Mouse (Mus musculus) embryonic fibroblast, embryonic 13.5 days (primary cell): ENCODE results near the gene Ccdc63. TPM values are rescaled to one million over a fixed set of nuclear protein-coding genes. Genes with fewer than 3 reads are reported as not detected.

Experiments used
- H3K27ac ChIP-seq: 2 replicates; pipeline ENCODE4 v1.5.1; 2012; ENCODE audit warnings: low read length, control low read depth, inconsistent platforms; ENCODE audit not compliant: insufficient read depth
- H3K4me1 ChIP-seq: 2 replicates; pipeline ENCODE4 v1.6.1; 2011; ENCODE audit warnings: low read length; ENCODE audit not compliant: control insufficient read depth, insufficient read depth
- H3K4me3 ChIP-seq: 2 replicates; pipeline ENCODE4 v1.5.1; 2011; ENCODE audit warnings: mild to moderate bottlenecking, control low read depth, low read length; ENCODE audit not compliant: insufficient read depth
- CTCF ChIP-seq: IDR thresholded peaks from 2 replicates; pipeline ENCODE4 v1.5.1; 2011; ENCODE audit warnings: mild to moderate bottlenecking, control low read depth, low read length, moderate library complexity, borderline replicate concordance; ENCODE audit not compliant: insufficient read depth
- POLR2A ChIP-seq: IDR thresholded peaks from 2 replicates; pipeline ENCODE4 v1.6.1; 2011; ENCODE audit warnings: low read depth, mild to moderate bottlenecking, control low read depth, low read length, moderate library complexity
- polyA plus RNA-seq: library from polyadenylated mRNA; stranded (reverse); fragments of >200 nt; gene quantifications from 2 replicates; pipeline ENCODE4 v1.2.4, GENCODE M21; 2011; ENCODE audit warnings: low read depth; ENCODE audit not compliant: missing spikeins, insufficient read length

The Ccdc63 gene
- polyA plus RNA-seq, 1 experiment = not detected

DNA sequence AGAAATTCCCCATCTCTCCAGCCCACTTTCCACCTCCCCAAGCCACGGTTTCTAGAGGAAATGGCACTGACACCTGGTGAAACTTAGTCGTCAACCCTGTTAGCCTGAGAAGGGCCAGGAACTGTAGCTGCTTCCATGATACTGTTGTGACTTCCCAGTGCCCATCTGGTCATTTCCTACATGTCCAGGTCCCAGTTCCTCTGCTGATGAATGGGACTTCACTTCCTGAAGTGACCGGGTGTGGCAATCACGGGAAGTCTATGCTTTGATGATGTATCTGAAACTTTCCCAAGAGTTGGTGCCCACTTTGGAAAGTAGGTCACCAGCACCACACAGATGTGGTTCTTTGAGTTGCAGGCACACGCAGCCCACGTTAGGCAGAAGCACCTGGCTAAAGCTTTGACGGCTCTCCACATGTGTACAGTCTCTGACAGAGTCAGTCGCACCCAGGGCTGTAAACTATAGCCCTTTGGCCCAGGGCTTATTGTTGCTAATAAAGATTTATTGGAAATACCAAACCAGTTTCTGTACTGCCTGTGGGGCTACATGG is 15.3 kb downstream of the Ccdc63 start:
- no peak for TF ChIP-seq POLR2A
- TF ChIP-seq CTCF = no peak
- Histone ChIP-seq H3K4me3 (no peak overlapping the region), H3K4me1 (no peaks in the 10 kb centered on the region), H3K27ac (no peak overlapping the region)

DNA sequence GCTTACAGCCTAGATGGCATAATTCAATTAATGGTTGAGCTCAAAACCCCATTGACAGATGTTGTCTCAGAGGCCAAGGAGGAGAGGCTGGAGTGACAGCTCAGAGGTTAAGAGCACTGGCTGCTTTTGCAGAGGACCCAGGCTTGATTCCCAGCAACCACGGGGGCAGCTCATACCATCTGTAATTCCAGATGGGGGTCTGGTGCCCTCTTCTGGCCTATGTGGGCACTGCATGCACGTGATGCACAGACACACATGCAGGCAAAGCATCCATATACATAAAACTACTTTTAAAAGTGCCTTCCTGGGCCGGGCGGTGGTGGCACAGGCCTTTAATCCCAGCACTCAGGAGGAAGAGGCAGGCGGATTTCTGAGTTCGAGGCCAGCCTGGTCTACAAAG is 24.4 kb downstream of the Ccdc63 start:
- TF ChIP-seq POLR2A (no peak), CTCF (no peak)

DNA sequence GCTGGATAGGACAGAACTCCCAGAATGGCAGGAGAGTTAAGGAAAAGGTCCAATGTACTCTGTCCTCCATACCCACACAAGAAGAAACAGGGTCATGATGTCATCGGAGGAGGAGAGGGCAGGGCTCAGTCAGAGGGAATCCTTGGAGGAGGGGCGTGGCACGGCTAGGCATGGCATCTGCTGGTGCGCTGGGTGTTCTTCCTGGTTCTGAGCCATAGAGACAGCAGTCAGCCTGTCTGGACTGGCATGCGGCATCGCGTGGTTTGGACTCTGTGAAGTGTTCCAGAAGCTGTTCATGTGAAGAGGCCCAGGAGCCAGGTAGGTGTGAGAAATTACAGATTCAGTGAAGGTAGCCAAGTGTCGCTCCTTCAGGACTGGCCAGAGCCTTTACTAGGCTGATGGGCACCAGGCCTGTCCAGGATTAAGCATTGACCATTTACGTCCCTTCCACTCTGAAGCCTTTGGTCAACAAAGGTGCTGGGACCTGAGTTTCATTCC is 25.3 kb downstream of the Ccdc63 start:
- H3K4me3 ChIP-seq = no peak overlapping the region
- TF ChIP-seq CTCF (no peak), POLR2A (no peak)
- no peaks in the 10 kb centered on the region for H3K4me1 ChIP-seq
- H3K27ac ChIP-seq = no peak overlapping the region

More for the DNA sequence above, 24.4 kb downstream of the Ccdc63 start:
- H3K27ac ChIP-seq = no peak overlapping the region
- H3K4me3 ChIP-seq = no peak overlapping the region
- H3K4me1 ChIP-seq = no peaks in the 10 kb centered on the region

DNA sequence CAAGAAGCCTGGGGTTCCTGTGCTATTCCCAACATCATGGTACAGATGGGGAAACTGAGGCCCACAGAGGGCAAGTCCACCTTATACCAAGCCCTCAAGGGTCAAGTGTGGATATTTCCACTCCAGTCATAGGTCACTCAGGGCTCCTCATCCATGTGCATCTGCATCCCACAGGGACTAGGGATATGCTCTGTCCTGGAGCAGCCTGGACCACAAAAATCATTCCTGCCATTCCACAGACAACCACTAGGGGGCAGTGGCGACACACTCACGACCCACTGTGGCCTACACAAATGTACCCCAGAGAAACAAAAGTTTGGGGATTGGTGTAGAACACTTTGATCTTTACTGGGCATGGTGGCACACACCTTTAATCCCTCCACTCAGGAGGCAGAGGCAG is 26.4 kb downstream of the Ccdc63 start:
- H3K4me1 ChIP-seq = no peaks in the 10 kb centered on the region
- no peak overlapping the region for H3K27ac ChIP-seq
- peak; percentile 86 for TF ChIP-seq CTCF
- TF ChIP-seq POLR2A = no peak
- no peak overlapping the region for H3K4me3 ChIP-seq

DNA sequence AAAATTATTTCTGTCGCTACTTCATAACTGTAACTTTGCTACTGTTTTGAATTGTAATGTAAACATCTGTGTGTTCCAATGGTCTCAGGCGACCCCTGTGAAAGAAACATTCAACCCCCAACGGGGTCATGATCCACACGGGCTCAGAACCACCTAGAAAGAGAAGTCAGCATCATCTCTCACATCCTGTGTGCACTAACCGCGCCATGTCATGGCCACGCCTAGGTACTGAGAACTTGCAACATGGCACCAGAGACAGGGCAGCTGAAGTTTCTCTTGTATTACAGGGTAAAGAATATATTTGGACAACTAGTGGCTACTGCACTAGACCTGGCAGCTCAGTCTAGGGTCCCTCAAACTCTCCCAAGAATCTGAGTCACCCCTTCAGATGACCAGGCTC is 27.2 kb downstream of the Ccdc63 start:
- no peak for TF ChIP-seq POLR2A
- no peak for TF ChIP-seq CTCF
- no peak overlapping the region for H3K4me3 ChIP-seq
- no peak overlapping the region for H3K27ac ChIP-seq
- no peaks in the 10 kb centered on the region for H3K4me1 ChIP-seq

DNA sequence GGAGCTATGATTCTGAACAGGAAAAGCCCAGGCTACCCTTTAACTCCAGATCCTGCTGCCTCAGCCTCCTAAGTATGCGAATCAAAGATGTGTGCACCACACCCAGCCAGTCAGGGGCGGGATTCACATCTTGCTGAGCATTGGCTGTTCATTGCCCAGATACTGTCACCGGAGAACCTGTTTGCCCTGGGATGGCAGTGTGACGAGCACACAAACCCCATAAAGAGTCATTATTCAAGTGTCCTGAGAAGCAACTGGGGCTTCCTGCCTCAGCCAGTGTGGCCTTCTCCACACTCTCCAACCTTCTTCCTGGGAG is 28.7 kb downstream of the Ccdc63 start:
- TF ChIP-seq CTCF (no peak), POLR2A (no peak)

DNA sequence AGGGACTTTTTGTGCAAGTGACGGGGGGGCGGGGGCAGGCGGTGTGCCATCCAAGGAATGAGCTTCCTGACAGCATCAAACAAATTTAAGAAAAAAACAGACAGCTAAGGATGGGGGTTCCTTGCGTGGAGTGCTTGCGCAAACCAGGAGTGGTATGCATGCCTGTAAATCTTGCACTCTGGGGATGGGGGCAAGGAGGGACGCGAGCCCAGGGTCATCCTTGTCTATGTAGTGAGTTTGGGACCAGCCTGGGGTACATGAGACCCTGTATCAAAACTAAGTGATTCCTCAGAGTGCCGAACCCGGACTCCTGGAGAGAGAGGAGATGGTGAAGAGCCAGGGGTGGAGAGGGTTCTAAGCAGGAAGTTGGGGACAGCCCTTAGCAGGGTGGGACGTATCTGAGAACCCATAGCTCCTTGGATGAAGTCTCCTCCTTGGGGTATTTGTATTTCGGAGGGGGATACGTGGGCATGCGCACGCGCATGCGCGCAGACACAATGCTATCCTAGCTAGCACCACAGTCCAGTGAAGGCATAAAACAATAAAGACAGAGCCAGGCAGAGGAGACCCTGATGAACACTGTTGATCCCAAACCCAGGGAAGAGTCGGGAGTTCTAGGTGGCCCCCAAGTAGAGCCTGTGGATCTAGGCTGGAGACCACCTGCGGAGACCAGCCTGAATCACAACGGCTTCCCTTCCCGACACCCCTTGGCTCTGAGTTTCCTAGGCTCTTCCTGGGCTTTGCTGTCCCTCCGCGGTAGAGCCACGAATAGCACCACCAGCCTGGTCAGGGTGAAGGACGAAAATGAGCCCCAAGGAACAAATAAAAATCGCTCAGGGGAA is 29.3 kb downstream of the Ccdc63 start:
- TF ChIP-seq POLR2A (no peak), CTCF (no peak)
- Histone ChIP-seq H3K4me3 (no peak overlapping the region), H3K4me1 (no peaks in the 10 kb centered on the region), H3K27ac (no peak overlapping the region)

More for the DNA sequence above, 28.7 kb downstream of the Ccdc63 start:
- H3K27ac ChIP-seq = no peak overlapping the region
- no peaks in the 10 kb centered on the region for H3K4me1 ChIP-seq
- H3K4me3 ChIP-seq = no peak overlapping the region

DNA sequence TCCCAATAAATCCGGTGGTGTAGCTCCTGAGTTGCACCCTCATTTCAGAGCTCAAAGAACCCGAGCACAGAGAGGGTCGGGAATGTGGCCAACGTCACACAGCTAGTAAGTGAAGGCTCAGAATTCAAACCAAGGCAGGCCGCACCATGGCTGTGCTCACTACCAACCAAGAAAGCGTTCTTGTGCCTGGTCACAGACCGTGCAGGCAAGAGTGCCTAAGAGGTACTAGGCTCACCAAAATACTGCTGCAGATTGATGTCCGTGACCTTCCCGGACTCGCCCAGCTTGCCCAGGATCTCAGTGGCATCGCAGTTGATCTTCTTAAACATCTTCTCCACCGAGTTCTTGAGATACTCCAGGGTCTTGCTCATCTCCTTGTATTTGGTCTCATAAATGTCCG is 30.0 kb downstream of the Ccdc63 start:
- Histone ChIP-seq H3K4me1 (no peaks in the 10 kb centered on the region), H3K4me3 (no peak overlapping the region), H3K27ac (no peak overlapping the region)
- TF ChIP-seq POLR2A (no peak), CTCF (no peak)

DNA sequence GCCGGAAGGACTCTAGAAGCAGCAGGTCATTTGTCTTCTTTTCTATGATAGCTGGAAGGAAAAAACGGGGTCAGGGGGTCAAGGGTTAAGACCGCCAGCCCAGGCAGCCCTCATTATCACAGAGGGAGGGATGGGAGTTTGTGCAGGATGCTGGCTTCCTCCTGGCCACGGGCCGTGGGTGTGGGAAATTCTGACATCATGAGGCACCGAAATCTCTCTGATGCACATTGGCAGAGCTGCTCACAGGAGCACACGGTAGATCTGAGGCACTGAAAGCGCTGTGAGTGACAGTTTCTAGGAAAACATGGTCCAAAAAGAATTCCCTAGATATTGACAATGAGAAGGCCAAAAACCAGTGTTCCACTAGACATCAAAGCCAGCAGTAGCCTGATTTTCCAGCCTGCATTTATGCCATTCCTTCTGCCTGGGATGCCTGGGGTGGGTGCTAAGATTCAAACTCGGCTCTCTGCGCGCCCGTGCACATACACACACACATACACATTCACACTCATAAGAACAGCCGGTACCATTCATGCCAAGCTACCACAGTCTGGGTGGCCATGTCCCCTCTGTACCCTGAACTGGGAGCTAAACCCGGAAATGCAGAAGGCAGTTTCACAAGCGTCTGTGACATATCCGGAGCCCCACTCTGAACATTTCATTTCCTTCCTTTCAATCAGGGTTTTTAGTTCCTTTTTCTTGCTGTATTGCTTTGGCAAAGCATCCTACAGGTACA is 31.1 kb downstream of the Ccdc63 start:
- no peak overlapping the region for H3K4me3 ChIP-seq
- no peaks in the 10 kb centered on the region for H3K4me1 ChIP-seq
- no peak overlapping the region for H3K27ac ChIP-seq
- no peak for TF ChIP-seq POLR2A
- no peak for TF ChIP-seq CTCF

DNA sequence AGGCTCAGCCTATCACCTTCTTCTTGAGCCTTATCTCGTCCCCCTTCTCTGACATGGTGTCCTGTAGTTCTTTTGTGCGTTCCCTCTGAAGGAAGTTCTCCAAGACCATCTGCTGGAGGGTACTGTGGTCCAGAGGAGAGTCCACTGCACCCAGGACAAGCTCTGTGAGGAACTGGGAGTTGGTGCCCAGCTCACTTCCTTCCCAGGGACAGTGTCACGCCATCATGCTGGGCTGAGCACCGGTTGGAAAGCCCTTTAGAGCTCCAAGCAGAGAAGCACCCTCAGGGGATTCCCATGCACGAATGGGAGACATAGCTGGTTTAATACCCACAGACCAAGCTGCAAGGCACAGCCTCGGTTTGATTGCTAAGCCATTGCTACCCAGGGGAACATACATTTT is 32.5 kb downstream of the Ccdc63 start:
- H3K4me1 ChIP-seq = no peaks in the 10 kb centered on the region
- no peak overlapping the region for H3K4me3 ChIP-seq
- no peak overlapping the region for H3K27ac ChIP-seq
- TF ChIP-seq CTCF (no peak), POLR2A (no peak)
